Mouse (Mus musculus) CD4-positive, CD25-positive, alpha-beta regulatory T cell, adult 4 months (primary cell): ENCODE results near the gene Spata45. TPM values are rescaled to one million over a fixed set of nuclear protein-coding genes. Genes with fewer than 3 reads are reported as not detected.
A peak's percentile ranks its signal among the peaks of the same experiment; 100 is the strongest.

Experiments used
- ATAC-seq: one replicate; pipeline ENCODE4 v1.8.0; 2017
- polyA plus RNA-seq, 2 experiments: library from polyadenylated mRNA; unstranded; fragments of 100-300 nt; shearing (Covaris generic); gene quantifications; one replicate each; pipeline ENCODE4 v1.2.1; 2017

Gene Spata45
- polyA plus RNA-seq, 2 experiments from 2014 or later, result not detected

- ATAC-seq, result no peak
Measured at GRCm38 (mm10) chr1:191042106-191042505, 5.7 kb downstream of the Spata45 start.

DNA sequence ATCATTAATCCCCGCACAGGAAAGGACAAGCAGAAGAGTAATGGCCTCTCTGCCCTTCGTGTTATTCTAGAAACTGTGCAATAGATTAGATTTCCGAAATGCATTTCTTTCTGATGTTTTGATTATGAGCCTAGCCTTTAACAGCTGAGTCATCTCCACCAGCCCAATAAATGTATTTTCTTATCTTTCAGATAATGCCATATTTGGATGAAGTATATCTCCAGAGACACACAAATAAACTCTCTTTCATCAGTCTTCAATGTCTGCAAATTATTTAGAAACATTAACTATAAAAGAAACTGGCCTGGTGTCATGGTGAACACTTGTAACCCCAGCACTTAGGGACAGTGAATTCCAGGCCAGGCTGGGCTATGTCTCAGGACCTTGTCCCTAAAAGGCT, 6.2 kb downstream of the Spata45 start:
- ATAC-seq, result no peak

GRCm38 (mm10) chr1:191045264-191045663, 8.8 kb downstream of the Spata45 start:
- no peak for ATAC-seq

GRCm38 (mm10) chr1:191046231-191046824, 9.9 kb downstream of the Spata45 start:
- no peak for ATAC-seq

DNA sequence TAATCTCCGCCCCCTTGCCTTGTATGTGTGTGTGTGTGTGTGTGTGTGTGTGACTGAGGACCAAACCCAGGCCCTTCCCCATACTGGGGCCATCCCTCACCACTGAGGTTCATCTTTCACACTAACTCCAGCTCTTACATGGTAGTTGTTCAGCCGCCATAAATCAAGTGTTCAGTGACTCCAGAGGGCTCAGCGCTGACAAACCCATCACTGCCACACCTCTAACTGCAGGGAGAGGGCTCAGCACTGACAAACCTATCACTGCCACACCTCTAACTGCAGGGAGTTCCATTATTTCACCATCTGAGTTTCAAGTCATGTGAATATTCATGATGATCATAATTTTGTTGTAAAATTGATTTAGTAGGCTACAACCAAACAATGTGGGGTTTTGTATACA, 17.1 kb downstream of the Spata45 start:
- ATAC-seq, result no peak

GRCm38 (mm10) chr1:191054870-191055532, 18.6 kb downstream of the Spata45 start:
- no peak for ATAC-seq

- ATAC-seq, result no peak
Measured at GRCm38 (mm10) chr1:191055533-191055873, 19.1 kb downstream of the Spata45 start.

DNA sequence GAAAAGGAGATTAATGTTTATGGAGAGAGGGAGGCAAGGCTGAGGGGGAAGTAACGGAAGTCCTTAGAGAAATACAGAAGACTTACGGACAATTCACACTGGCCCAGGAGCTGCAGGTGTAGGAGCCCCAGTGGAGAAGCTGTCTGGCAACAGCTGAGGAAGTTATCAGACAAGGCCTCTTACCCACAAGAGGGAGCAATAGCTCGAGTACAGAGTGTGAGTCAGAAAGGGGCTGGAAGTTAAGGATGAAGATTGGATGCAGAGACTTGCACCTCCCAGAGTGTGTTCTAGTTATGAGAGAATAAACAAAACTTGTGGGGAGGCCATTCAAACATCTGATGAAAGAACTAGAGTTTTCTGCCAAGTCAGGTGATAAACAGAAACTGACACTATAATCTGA, 21.0 kb downstream of the Spata45 start:
- ATAC-seq, result no peak

DNA sequence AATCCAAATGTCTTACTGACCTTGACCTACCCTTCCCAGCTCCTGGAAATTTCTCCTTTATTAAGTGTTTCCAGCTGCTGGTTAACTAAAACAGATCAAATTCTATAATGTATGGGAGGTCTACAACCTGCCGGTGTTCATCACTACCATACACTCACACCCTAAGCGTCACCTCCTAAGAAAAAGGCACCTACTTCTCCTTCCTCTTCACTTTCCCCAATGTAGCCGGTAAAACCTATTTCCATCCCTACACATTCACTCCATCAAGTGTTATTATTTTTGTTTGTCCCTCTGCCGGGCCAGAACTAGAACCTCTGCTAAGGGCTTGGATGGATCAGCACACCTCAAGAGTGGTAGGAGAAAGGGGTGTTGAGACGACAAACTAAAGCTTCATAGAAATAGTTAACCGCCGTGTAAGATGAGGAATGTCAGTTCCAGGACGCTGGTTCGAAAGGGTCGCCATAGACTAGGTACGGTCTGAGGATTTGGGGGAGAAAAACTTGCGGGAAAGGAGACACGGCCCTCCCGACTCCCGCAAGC, 25.9 kb downstream of the Spata45 start:
- ATAC-seq, result peak; percentile 44

DNA sequence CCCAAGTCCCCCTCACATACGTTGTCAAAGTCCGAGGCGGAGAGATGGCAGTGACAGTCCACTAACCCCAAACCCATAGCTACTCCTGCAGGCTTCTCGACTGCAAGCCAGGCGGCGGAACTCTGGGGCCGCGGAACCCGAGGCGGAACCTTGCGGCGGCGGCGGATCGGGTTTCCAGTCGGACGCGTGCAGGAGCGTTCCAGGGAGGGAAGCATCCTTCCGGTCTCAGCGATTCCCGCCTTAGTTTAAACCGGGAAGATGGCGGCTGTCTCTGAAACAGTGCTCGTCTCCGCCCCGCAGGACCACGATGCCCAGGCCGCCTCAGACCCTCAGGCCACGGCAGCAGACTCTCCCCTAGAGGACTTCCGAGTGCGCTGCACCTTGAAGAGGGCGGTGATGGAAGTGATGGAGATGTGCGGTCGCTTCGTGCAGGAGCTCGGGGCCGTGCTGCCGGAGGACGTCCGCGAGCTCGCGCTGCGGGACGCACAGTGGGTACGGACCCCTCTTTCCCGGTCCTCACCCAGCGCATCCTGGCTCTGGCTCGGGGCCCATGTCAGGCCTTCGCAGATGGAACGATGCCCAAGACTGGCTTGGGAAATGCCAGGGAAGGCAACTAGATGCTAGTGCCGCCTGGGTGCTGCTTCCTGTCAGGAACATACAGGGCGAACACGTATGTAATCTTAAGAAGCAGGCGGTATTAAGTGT, 26.5 kb downstream of the Spata45 start, which contains the start of the genes Tatdn3 and Nsl1:
Gene Tatdn3, minus strand, starts transcription at position 152 of the 705 bp plus-strand sequence.
Gene Nsl1, plus strand, starts transcription at position 232 of the 705 bp plus-strand sequence.
- ATAC-seq, result peak; percentile 94

DNA sequence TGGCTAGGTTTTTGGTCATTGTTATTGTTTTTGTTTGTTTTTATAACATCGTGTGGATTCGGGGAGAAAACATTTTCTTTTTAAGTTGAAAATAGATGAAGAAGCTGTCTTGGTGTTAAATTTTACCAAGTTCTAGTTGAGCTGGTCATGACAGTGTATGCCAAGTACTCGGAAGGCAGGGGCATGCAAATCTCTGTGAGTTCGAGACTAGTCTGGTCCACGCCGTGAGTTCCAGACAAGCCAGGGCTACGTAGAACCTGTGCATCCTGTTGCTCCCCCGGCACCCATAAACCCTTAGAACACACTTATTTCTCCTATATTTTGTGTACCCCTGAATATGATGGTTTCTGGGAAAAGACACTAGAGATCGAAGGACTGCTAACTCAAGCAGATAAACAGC, 27.3 kb downstream of the Spata45 start:
- ATAC-seq, result no peak

GRCm38 (mm10) chr1:191064535-191064934, 28.1 kb downstream of the Spata45 start:
- no peak for ATAC-seq

DNA sequence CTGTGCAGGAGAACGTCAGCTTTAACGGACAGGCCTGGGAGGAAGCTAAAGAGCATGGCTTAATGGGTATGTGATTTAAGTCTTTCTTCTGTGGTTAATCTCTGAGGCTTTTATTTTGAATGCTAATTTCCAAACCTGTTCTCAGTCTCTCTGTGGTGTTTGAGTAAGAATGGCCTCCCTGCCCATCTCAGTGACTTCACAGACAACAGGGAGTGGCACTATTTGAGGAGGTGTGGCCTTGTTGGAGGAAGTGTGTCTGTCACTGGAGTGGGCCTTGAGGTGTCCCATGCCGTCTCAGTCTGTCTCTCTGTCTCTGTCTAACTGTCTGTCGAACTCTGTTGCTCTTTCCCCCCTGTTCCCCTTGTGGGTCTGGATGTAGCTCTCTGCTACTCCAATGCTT, 28.7 kb downstream of the Spata45 start:
- no peak for ATAC-seq

- no peak for ATAC-seq
Measured at GRCm38 (mm10) chr1:191068377-191068776, 31.9 kb downstream of the Spata45 start.

GRCm38 (mm10) chr1:191070259-191070658, 33.8 kb downstream of the Spata45 start:
- ATAC-seq, result no peak

- ATAC-seq, result no peak
Measured at GRCm38 (mm10) chr1:191071613-191072012, 35.2 kb downstream of the Spata45 start.

DNA sequence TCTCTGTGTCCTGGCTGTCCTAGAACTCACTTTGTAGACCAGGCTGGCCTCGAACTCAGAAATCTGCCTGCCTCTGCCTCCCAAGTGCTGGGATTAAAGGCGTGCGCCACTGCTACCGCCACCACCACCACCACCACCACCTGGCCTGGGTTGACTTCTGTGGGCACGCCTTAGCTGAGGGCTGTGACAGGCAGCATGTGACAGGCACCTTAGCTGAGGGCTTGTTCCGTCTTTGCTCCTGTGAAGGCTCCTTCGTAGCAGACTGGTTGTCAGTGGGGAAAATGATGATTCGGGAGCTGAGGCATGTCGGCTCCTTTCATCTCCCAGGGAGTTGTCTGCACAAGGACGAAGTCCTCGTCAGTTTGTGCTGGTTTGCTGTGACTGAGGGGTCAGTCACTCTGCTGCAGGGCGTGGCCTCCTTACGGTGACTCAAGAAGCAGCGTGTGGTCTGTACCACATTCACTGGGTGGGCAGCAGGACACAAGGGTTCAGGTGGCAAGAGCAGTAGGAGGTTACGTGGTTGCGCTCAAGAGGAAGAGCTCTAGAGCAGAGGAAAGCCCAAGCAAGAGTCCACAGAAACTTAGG, 36.0 kb downstream of the Spata45 start:
- ATAC-seq, result no peak

GRCm38 (mm10) chr1:191073001-191073400, 36.6 kb downstream of the Spata45 start:
- ATAC-seq, result no peak

DNA sequence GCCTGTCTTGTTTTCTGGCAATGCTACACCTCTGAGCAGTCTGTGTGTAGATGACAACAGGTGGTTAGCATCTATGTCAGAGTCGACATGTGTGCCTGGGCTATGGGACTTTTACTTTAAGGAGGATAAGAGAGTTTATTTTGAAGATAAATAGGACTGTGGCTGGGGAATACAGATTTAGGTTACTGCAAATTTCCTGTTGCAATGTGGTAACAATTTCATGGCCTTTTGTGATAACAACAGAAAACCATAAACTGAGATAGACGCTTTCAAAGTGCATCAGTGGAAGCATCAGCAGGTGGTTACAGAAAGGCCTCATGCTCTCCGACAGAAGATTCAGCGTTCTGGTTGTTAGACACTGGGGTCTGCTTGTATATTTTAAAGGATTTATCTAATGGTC, 37.0 kb downstream of the Spata45 start:
- no peak for ATAC-seq

DNA sequence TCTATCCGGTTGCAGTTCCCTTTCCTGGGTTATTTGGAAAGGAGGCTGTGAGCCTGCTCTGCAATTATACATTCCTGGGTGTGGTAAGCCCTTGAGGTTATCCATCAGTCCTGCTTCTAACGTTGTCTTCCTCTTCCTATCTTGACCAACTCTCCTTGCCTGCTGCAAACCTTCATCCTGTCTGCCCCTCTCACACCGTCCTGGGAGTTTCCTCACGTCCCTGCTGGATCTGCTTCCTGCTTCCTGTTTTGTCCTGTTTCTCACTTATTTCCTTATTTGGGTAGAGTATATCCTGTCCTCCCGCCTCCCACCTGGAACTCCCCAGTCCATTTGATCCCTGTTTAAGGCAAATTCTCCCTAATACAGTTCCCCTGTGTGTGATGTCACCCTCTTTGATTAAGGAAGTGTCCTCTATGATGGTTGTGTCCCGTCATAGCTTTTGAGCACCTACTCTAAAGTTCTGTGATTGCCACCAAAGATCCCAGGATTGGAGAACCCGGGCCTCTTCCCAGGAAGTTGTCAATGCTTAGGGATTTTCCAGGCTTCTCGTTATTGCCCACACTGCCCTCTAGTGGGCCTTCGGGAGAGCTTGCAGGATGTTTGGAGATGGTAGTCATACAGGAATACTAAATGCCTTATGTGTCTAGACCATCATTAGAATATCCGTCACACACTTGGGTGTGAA, 38.9 kb downstream of the Spata45 start:
- ATAC-seq, result no peak

DNA sequence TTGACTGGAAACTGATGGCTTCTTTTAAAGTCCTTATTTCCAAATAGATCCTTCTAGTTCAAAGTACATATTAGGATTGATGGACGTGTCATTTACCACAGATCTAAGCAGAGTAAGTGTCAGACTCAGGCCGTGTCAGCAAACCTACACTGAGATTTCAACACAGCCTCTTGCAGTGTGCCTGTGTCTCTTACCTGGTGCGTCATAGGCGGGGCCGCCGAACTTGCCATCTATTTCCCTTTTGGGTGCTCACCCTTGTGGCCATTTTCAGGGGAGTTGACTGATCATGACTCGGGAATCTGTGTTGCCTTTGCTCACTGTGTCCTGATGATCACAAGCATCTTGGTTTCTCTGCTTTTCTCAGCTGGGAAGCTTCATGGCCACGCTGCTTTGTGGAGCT, 46.8 kb downstream of the Spata45 start:
- ATAC-seq, result no peak

DNA sequence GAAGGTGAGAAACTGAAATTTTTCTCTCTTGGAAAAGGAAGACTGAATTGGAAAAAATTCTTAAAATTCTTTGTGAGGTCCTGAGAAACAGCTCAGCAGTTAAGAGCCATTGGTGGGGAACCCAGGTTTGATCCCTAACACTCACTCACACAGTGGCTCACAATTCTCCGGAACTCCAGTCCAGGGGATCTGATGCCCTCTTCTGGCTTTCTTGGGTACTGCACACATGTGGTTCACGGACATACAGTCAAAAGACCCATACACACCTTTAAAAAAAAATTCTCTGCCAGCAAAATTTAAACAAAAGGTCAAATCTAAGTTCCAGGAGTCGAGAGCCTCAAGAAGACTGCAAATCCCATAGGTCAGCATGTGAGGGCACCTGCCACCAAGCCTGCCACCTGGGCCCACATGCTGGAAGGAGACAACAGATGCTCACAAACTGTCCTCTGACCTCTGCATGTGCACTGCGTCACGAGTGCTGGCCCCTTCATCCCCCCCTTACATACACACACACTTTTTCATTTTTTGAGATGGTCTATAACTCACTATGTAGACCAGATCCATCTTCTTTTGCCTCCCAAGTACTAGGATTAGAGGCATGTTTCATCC, 48.6 kb downstream of the Spata45 start:
- ATAC-seq, result no peak
